In the genomic region with DNA sequence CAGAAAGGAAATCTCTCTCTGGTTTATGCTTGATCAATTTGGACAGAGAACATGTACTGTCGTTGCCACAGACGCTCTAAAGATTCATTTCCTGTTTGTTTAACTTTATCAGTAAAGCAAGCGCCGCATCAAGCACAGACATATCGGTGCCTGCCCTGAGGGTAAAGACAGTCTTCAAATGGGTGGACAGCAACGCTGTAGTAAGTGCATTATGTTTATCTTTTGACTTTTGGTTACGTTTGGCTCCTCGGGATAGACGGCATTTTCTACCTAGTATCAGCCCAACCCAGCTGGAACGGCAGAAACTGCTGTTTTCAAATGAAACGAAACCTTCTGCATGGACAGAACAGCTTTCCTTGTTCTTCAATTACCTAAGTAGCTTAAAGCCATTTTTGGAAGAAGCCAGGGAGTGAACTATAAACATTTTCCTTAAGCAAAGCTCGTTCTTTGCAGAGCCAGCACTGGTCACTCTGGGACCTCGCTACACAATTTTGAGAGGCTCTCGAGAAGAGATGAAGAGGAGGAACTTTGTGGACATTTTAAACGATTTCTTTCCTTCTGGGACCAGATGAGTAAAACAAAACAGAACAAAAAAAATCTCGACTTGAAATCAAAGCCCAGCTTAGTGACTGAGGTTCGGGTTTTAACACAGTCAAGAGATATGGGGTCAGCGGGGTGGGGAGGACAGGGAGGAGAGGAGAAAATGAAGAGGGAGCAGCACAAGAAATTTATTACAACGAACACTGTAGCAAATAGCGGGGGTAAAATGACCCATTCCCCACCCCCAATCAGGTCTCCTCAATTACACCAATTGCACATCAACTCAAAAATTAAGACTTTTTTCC, we compare ENCODE assay signal across 8 mouse cellular contexts.
DNase-seq lines count a peak whose midpoint lies in the region; ATAC-seq lines count a peak whose summit lies in the region.

No protein-coding gene starts in this region.

- no peaks in the 10 kb centered on the region for H3K4me1 ChIP-seq in erythroblast, embryonic 14.5 days (ENCODE audit: control insufficient read depth)
- no peaks in the 10 kb centered on the region for H3K4me1 ChIP-seq in heart, embryonic 16.5 days (ENCODE audit: control insufficient read depth, insufficient read depth, low read length)
- no peaks in the 10 kb centered on the region for H3K4me1 ChIP-seq in liver, embryonic 15.5 days (replicated peaks)
- peaks cover under 1% of the 10 kb centered on the region; the same call in 1 of the 2 replicates for H3K4me1 ChIP-seq in forebrain, embryonic 12.5 days

- peak overlapping the region; percentile 63 for H3K9ac ChIP-seq in heart, embryonic 16.5 days (ENCODE audit: low read length)
- no peak overlapping the region for H3K9ac ChIP-seq in liver, embryonic 15.5 days
- no peak overlapping the region for H3K9ac ChIP-seq in forebrain, embryonic 12.5 days

- H3K36me3 ChIP-seq in erythroblast, embryonic 14.5 days (ENCODE audit: control insufficient read depth) = no peaks in the 10 kb centered on the region
- H3K36me3 ChIP-seq in heart, embryonic 16.5 days (ENCODE audit: control insufficient read depth, insufficient read depth) = no peaks in the 10 kb centered on the region
- H3K36me3 ChIP-seq in liver, embryonic 15.5 days (replicated peaks) = no peaks in the 10 kb centered on the region
- no peaks in the 10 kb centered on the region for H3K36me3 ChIP-seq in forebrain, embryonic 12.5 days (replicated peaks)

- DNase-seq in NIH3T3 (ENCODE audit: low read depth) = peak; percentile 36
- no peak for DNase-seq in MN1 (ENCODE audit: low spot score)

- H3K4me3 ChIP-seq in erythroblast, embryonic 14.5 days (replicated peaks) = peak overlapping the region; percentile 36
- peak overlapping the region; percentile 53 for H3K4me3 ChIP-seq in heart, embryonic 16.5 days (ENCODE audit: low read length)
- H3K4me3 ChIP-seq in liver, embryonic 15.5 days (replicated peaks) = peak overlapping the region; percentile 42
- H3K4me3 ChIP-seq in forebrain, embryonic 12.5 days (replicated peaks) = no peak overlapping the region

- peak overlapping the region; percentile 55 for H3K4me2 ChIP-seq in heart, embryonic 16.5 days (ENCODE audit: low read depth, low read length)
- peak overlapping the region; percentile 41 for H3K4me2 ChIP-seq in liver, embryonic 15.5 days
- no peak overlapping the region for H3K4me2 ChIP-seq in forebrain, embryonic 12.5 days

- peak overlapping the region; percentile 46 for H3K27ac ChIP-seq in heart, embryonic 16.5 days (ENCODE audit: low read length)
- H3K27ac ChIP-seq in liver, embryonic 15.5 days (replicated peaks) = no peak overlapping the region
- H3K27ac ChIP-seq in forebrain, embryonic 12.5 days = no peak overlapping the region

- H3K9me3 ChIP-seq in erythroblast, embryonic 14.5 days (ENCODE audit: control insufficient read depth, low read length) = no peaks in the 10 kb centered on the region; the same call in 1 of the 2 replicates
- no peaks in the 10 kb centered on the region for H3K9me3 ChIP-seq in heart, embryonic 16.5 days (replicated peaks; ENCODE audit: control insufficient read depth, low read length)
- no peaks in the 10 kb centered on the region for H3K9me3 ChIP-seq in liver, embryonic 15.5 days (replicated peaks)
- no peaks in the 10 kb centered on the region for H3K9me3 ChIP-seq in forebrain, embryonic 12.5 days

- no peaks in the 10 kb centered on the region for H3K27me3 ChIP-seq in erythroblast, embryonic 14.5 days (ENCODE audit: control insufficient read depth)
- H3K27me3 ChIP-seq in heart, embryonic 16.5 days (ENCODE audit: control insufficient read depth, insufficient read depth, low read length) = no peaks in the 10 kb centered on the region
- H3K27me3 ChIP-seq in liver, embryonic 15.5 days = no peaks in the 10 kb centered on the region
- peaks cover 10% of the 10 kb centered on the region; the same call in 1 of the 2 replicates for H3K27me3 ChIP-seq in forebrain, embryonic 12.5 days

- no peak for ATAC-seq in erythroblast, adult 5-6 weeks (replicated peaks; ENCODE audit: low FRiP score, poor library complexity, severe bottlenecking)
- no peak for ATAC-seq in heart, embryonic 16.5 days (replicated peaks; ENCODE audit: extremely low read depth, insufficient read depth, low FRiP score)
- ATAC-seq in liver, embryonic 15.5 days (ENCODE audit: insufficient read depth) = no peak
- ATAC-seq in megakaryocyte-erythroid progenitor cell, adult 5-6 weeks (replicated peaks; ENCODE audit: low FRiP score, low TSS enrichment, poor library complexity, severe bottlenecking) = no peak
- no peak for ATAC-seq in forebrain, embryonic 12.5 days (ENCODE audit: low FRiP score)

- 26% methylated on average over 20 of the region's 20 CpGs for WGBS in heart, embryonic 16.5 days
- whole genome bisulfite sequencing in liver, embryonic 15.5 days (ENCODE audit: insufficient replicate concordance) = 27% methylated on average over 20 of the region's 20 CpGs
- WGBS in forebrain, embryonic 12.5 days = 72% methylated on average over 20 of the region's 20 CpGs
